Mouse (Mus musculus) bone marrow macrophage, adult 2 months (primary cell): ENCODE data around the gene Atg7. TPM values are rescaled to one million over a fixed set of nuclear protein-coding genes. Genes with fewer than 3 reads are reported as not detected.

Experiments
- H3K27ac ChIP-seq: 2 replicates; pipeline ENCODE4 v1.5.1; 2012; ENCODE audit warnings: low read depth, low read length; ENCODE audit not compliant: insufficient read depth
- H3K4me1 ChIP-seq: 2 replicates; pipeline ENCODE4 v1.6.1; 2012; ENCODE audit warnings: low read length; ENCODE audit not compliant: control insufficient read depth, insufficient read depth
- H3K4me3 ChIP-seq: 2 replicates; pipeline ENCODE4 v1.5.1; 2012; ENCODE audit warnings: mild to moderate bottlenecking, low read length, moderate library complexity; ENCODE audit not compliant: insufficient read depth
- CTCF ChIP-seq: IDR thresholded peaks from 2 replicates; pipeline ENCODE4 v1.5.1; 2012; ENCODE audit warnings: low read depth, mild to moderate bottlenecking, low read length, moderate library complexity
- POLR2A ChIP-seq: IDR thresholded peaks from 2 replicates; pipeline ENCODE4 v1.6.1; 2012; ENCODE audit warnings: mild to moderate bottlenecking, low read depth, low read length, borderline replicate concordance
- polyA plus RNA-seq: library from polyadenylated mRNA; stranded (reverse); fragments of >200 nt; gene quantifications from 2 replicates; pipeline ENCODE4 v1.2.4, GENCODE M21; 2012; ENCODE audit not compliant: missing spikeins, insufficient read depth, insufficient read length

Gene Atg7
- polyA plus RNA-seq, 1 experiment: 53.2 TPM

DNA sequence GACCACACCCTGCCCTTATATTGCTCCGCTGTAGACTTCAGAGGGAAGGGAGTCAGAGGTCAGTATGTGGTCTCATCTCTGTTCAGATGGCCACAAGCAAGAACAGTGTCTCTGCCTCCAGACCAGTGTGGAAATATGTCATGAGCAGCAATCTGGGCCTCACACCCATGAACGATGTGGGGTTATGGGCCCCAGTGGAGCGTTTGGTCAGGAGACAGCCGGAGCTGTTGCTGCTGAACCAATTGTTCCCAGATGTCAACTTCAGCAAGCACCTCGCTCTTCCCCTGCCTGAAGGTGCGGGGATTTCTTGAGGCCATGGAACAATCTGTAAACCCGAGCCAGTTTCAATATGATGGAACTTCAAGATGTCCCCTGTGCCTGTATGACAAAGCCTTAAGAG, 148.0 kb downstream of the Atg7 start:
- no peak for TF ChIP-seq POLR2A
- TF ChIP-seq CTCF: no peak
- Histone ChIP-seq H3K4me1 (peaks cover 4% of the 10 kb centered on the region; the same call in 1 of the 2 replicates), H3K27ac (no peak overlapping the region), H3K4me3 (no peak overlapping the region)

DNA sequence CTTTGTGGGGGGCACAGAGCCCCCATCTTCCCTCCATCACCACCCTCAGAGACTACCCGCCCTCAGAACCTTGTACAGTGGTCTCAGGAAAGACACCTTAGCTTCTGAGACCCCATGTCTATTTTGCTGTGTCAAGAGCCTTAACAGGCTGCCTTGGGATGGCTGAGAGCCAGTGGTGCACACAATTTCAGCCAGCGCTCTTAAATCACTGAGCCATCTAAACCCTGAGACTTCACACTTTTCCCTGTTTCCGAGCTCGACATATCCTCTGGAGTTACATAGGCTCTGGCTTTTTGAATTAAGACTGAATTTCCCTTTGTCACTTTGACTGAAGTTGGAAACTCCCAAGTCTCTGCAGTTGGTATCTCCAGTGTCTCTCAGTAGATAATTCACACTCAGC, 148.9 kb downstream of the Atg7 start:
- H3K4me3 ChIP-seq: no peak overlapping the region
- no peak overlapping the region for H3K27ac ChIP-seq
- no peak for TF ChIP-seq CTCF
- no peak for TF ChIP-seq POLR2A
- peaks cover 10% of the 10 kb centered on the region for H3K4me1 ChIP-seq

DNA sequence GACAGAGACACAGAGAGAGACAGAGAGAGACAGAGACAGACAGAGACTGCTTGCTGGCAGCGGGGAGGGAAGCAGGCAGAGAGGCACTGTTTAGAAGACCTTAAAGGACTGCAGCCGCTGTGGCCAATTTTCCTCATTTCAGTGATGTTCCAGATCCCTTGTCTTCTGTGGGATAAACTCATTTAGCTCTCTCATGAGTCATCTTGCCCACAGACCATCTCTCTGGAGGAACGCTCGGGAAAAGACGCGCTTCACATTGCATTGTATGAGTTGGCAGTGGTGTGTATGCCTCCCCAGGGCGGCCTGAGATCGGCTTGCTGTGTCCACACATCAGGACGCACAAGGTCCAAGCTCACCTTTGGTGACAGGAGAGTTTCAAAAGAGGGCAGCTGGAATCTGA, 151.8 kb downstream of the Atg7 start:
- no peak overlapping the region for H3K27ac ChIP-seq
- TF ChIP-seq CTCF: no peak
- TF ChIP-seq POLR2A: no peak
- peaks cover 20% of the 10 kb centered on the region for H3K4me1 ChIP-seq
- H3K4me3 ChIP-seq: no peak overlapping the region

DNA sequence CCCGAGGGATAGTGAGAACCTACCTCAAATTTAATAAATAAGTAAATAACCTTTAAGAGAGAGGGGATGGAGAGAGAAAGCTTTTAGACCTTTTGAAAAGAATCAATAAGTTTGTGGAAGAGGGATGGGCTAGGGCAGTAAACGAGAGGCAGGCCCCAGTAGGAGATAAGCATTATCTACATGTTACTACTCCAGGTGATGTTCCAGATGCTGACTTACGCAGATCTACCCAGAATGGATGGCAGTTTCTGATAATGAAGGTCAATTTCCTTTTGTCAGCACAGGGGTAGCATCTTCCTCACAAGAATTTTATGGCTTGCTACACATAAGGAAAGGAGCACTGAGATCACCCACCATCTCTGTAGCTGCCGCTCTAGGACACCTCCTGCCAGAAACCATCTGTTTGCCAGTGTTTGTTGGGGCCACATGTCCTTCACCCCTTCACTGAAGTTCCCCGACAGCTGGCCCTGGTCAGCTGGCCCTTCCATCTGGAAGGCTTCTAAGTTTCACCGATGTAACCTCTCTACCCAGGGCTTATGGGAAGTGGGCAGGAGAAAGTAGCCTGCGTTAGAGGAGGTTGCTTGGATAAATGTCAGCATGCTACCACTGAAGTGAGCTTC, 152.9 kb downstream of the Atg7 start:
- peaks cover 20% of the 10 kb centered on the region for H3K4me1 ChIP-seq
- no peak overlapping the region for H3K4me3 ChIP-seq
- H3K27ac ChIP-seq: no peak overlapping the region
- no peak for TF ChIP-seq CTCF
- no peak for TF ChIP-seq POLR2A

- 0 out of 2 replicates have a peak overlapping the region, but pooled peaks have one; percentile 7 for H3K27ac ChIP-seq
- H3K4me1 ChIP-seq: peaks cover 20% of the 10 kb centered on the region
- TF ChIP-seq CTCF (no peak), POLR2A (no peak)
- H3K4me3 ChIP-seq: no peak overlapping the region
These were observed 155.0 kb downstream of the Atg7 start for GRCm38 (mm10) chr6:114797901-114798300.

- Histone ChIP-seq H3K4me1 (peaks cover 20% of the 10 kb centered on the region), H3K4me3 (no peak overlapping the region)
- TF ChIP-seq POLR2A (no peak), CTCF (no peak)
These were observed 155.8 kb downstream of the Atg7 start for GRCm38 (mm10) chr6:114798715-114799114.

DNA sequence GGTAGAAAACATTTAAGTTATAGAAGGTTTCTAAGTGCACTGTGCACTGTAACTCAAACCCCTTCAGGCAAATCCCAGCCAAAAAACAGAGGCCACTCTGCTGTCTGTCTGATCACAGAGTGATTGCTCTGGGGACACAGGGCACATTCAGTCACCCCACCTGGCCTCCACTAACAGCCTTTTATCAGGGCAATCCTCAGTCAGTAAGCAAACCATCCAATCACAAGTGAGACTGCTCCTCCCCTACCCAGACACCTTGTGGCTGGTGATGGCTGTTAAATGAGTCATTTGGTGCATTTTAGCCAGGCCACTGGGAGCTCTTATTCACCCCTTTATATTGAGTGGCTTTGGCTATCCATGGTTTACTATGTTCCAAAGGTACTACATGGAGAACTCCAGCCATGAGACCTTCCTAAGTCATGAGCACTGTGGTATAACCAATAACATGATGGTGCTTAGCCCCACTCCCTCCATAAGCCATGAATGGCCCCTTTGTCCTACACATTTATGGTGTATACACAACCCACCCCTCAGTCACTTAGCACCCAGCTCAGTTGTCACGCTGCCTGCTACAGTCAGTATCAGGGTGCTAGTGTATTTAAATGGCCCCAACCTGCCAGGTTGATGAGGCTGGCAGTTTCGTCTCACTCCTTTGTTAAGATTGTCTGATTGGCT, 157.5 kb downstream of the Atg7 start:
- TF ChIP-seq CTCF (no peak), POLR2A (no peak)
- Histone ChIP-seq H3K27ac (no peak overlapping the region), H3K4me3 (no peak overlapping the region), H3K4me1 (peaks cover 20% of the 10 kb centered on the region)

More at GRCm38 (mm10) chr6:114798715-114799114, 155.8 kb downstream of the Atg7 start:
- H3K27ac ChIP-seq: no peak overlapping the region

DNA sequence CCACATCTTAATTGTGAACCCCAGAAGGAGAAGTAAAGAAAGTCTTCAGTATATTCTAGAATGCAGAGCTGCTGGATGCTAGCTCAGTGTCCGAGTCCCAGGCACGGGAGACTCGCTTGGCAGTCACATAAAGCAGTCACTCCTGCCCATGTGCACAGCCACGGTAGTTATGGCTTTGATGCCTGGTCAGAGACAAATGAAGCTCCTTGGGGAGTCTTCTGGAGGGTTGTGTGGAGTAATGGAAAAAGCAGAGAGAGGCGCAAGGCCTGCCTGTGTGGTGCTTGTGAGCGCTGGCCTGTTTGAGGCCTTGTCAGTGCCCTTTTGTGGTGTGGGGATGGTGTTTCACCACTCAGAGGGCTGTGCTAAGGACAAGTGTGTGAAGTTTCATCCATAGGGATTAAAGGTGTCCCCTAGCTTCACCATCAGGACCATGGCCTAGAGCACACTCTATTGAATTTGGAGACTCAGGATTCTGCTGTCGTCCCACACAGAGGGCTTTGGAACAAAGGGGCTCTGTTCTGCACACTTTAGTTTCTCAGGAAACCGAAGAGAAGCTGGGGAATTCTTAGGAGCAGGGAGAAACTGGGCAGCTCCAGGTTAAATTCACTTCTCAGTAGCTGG, 161.1 kb downstream of the Atg7 start:
- Histone ChIP-seq H3K27ac (no peak overlapping the region), H3K4me3 (no peak overlapping the region), H3K4me1 (no peaks in the 10 kb centered on the region)
- TF ChIP-seq POLR2A (no peak), CTCF (no peak)

- TF ChIP-seq CTCF: no peak
- no peak for TF ChIP-seq POLR2A
- no peak overlapping the region for H3K4me3 ChIP-seq
- H3K4me1 ChIP-seq: no peaks in the 10 kb centered on the region
- no peak overlapping the region for H3K27ac ChIP-seq
These were observed 162.0 kb downstream of the Atg7 start for GRCm38 (mm10) chr6:114804866-114805265.

- H3K4me1 ChIP-seq: no peaks in the 10 kb centered on the region
- TF ChIP-seq CTCF: no peak
- TF ChIP-seq POLR2A: no peak
- H3K27ac ChIP-seq: no peak overlapping the region
- H3K4me3 ChIP-seq: no peak overlapping the region
These were observed 163.0 kb downstream of the Atg7 start for GRCm38 (mm10) chr6:114805927-114806326.
